Mouse (Mus musculus) ES-E14 (cell line): ENCODE measurements at regions not wholly inside any gene's neighbourhood (a gene's known extent, or its start where the extent isn't known, plus 50 kb on each side); places are given as distances from the start of the nearest gene placed in this dataset.

Experiments
- DNase-seq: peaks from one replicate; pipeline ENCODE4 v3.0.0-alpha.2; 2013; ENCODE audit warnings: low read depth, low spot score
- H3K27ac ChIP-seq: 2 replicates; pipeline ENCODE4 v1.5.1; 2012; ENCODE audit warnings: low read depth, mild to moderate bottlenecking, low read length, moderate library complexity, mixed read lengths; ENCODE audit not compliant: poor library complexity, insufficient read depth, severe bottlenecking
- H3K36me3 ChIP-seq: 2 replicates; pipeline ENCODE4 v1.6.1; 2012; ENCODE audit warnings: mild to moderate bottlenecking, low read length, moderate library complexity, mixed read lengths; ENCODE audit not compliant: control insufficient read depth, poor library complexity, insufficient read depth, severe bottlenecking
- H3K4me1 ChIP-seq, 2 experiments: fragments of 150-350 bp in 1 of 2; sonication (generic) in 1 of 2; 2 replicates each; pipeline ENCODE4 v1.6.1; 2012; ENCODE audit warnings: low read length in 2 of 2, mild to moderate bottlenecking in 1 of 2, mixed read lengths in 1 of 2; ENCODE audit not compliant: control insufficient read depth in 2 of 2, insufficient read depth in 2 of 2, poor library complexity in 1 of 2
- H3K4me3 ChIP-seq, 2 experiments: fragments of 150-350 bp in 1 of 2; sonication (generic) in 1 of 2; 2 replicates each; pipeline ENCODE4 v1.5.1; 2012; ENCODE audit warnings: low read length in 2 of 2, low read depth in 1 of 2, mild to moderate bottlenecking in 1 of 2, mixed read lengths in 1 of 2; ENCODE audit not compliant: insufficient read depth in 1 of 2, poor library complexity in 1 of 2, severe bottlenecking in 1 of 2
- H3K9ac ChIP-seq: 2 replicates; pipeline ENCODE4 v1.6.1; 2012; ENCODE audit warnings: low read depth, mild to moderate bottlenecking, low read length, mixed read lengths; ENCODE audit not compliant: poor library complexity, insufficient read depth, severe bottlenecking
- H3K9me3 ChIP-seq: fragments of 150-350 bp; sonication (generic); 2 replicates; pipeline ENCODE4 v1.6.1; 2012; ENCODE audit warnings: low read depth, mild to moderate bottlenecking, low read length; ENCODE audit not compliant: control insufficient read depth, insufficient read depth
- CHD2 ChIP-seq: IDR thresholded peaks from 2 replicates; pipeline ENCODE4 v1.6.1; 2014; ENCODE audit warnings: mild to moderate bottlenecking, low read depth, low read length, inconsistent platforms
- HCFC1 ChIP-seq: IDR thresholded peaks from 2 replicates; pipeline ENCODE4 v1.6.1; 2012; ENCODE audit warnings: low read length, inconsistent platforms, borderline replicate concordance; ENCODE audit not compliant: insufficient read depth
- MAFK ChIP-seq: IDR thresholded peaks from 2 replicates; pipeline ENCODE4 v1.6.1; 2014; ENCODE audit warnings: mild to moderate bottlenecking, low read depth, low read length, inconsistent platforms; ENCODE audit not compliant: insufficient read depth
- ZC3H11A ChIP-seq: IDR thresholded peaks from 2 replicates; pipeline ENCODE4 v1.6.1; 2012; ENCODE audit warnings: low read depth, mild to moderate bottlenecking, inconsistent platforms, low read length, borderline replicate concordance
- ZNF384 ChIP-seq: IDR thresholded peaks from 2 replicates; pipeline ENCODE4 v1.6.1; 2012; ENCODE audit warnings: low read depth, low read length, inconsistent platforms
- in situ Hi-C, 2 experiments: fragments of 600-800 bp; cut with MboI; formaldehyde crosslinking; loops; one replicate each; pipeline ENCODE4 v1.15.1; 2025; ENCODE audit warnings: low sequenced_read_pairs in 2 of 2, inconsistent platforms in 1 of 2; ENCODE audit not compliant: unreplicated experiment in 2 of 2

DNA sequence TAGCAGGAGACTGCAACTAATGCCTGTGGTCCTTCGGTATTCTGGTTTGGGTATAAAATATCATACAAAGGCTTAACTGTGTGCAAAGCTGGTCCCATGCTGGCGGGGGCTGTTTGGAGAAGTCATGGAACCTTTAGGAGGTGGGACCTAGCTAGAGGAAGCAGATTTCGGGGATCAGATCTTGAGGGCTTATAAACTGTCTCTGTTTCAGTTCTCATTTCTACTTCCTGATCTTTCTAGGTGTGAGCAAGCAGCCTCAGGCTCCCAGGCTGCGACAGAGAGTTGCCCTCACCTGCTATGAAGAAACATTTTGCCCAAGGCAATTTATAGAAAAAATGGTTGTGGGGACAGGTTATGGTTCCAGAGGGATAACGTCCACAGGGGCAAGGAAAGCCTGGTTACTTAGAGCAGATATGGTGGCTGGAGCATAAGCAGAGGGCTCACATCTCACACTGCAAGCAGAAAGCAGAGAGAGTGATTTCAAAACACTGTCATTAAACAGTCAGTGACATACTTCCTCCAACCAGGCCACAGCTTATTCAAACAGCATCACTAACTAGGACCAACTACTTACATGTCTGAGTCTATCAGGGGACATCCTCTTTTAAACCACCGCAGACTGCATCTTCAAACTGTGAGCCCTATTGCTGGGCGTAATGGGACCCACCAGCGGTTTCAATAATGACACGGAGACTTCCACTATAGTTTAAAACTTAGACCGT lies 188.1 kb downstream of the 1500009L16Rik start:
- Histone ChIP-seq H3K9ac (no peak overlapping the region), H3K36me3 (no peaks in the 10 kb centered on the region), H3K27ac (no peak overlapping the region), H3K4me1 (no peaks in the 10 kb centered on the region), H3K9me3 (no peaks in the 10 kb centered on the region), H3K4me3 (no peak overlapping the region)
- TF ChIP-seq HCFC1 (no peak), ZC3H11A (no peak), MAFK (no peak), CHD2 (no peak), ZNF384 (no peak)
- no peak for DNase-seq
- in situ Hi-C loops, result no loop called here

DNA sequence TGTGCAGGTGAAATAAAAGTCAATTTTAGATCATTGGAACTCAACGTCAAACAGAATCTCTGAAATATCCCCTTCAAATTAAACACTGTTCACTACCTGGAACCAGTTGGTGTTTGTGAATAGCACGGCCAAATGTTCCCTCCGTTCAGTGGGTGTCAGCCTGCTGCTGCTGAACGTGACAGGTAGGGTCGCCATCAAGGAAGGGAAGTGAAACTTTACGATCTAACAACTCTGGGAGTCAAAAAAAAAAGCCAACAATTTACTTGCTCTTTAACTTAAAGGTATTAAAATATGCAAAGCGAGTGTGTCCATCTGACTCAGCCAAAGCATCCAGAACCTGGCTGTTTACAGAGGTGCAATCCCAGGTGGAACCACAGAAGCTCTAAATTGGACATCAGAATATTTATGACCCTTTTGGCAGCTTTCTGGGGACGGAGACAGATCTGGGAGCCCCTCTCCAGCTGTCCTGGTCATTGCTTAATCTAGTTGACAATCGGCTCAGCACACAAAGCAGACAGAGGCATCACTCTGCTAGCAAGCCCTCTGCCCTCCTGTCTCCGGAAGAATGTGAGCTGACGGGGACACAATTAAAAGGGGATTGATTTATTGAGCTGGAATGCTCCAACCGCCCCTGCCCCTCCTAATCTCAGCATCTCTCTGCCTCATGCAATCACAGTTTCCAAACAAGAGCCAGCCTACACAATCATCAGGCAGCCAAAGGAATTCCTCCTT lies 191.9 kb downstream of the 1500009L16Rik start:
- Histone ChIP-seq H3K36me3 (no peaks in the 10 kb centered on the region), H3K27ac (no peak overlapping the region), H3K4me1 (no peaks in the 10 kb centered on the region), H3K9me3 (no peaks in the 10 kb centered on the region), H3K4me3 (no peak overlapping the region), H3K9ac (no peak overlapping the region)
- no peak for DNase-seq
- in situ Hi-C loops, result no loop called here
- TF ChIP-seq HCFC1 (no peak), CHD2 (no peak), ZC3H11A (no peak), ZNF384 (no peak), MAFK (no peak)

DNA sequence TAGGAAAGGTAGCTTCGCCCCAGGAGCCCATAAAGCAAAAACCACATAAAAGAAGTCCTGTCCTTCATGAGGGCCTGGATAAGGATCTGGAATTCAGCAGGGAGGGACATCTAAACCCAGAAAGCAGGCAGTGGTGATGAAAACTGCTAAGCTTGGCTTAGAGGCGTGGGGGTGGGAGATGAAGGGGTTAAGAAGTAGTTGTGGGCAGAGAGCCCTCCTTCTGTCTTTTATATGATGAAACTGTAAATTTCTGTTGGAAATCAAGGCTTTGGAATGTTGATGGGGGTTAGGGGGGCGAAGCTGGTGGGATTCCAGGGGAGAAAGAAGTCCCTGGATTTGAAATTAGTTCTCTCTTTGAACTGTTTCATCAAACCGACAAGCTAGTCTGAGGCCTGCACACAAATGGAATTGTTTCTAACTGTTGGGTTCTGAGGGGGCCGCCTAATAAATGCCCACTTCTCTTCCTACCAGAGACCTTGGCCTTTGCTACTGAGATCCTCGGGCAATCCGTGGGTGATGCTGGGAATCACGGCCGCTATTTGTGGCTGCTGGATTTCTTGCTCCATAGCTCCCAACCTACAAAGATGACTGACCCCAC lies 192.6 kb downstream of the 1500009L16Rik start:
- H3K4me1 ChIP-seq, result no peaks in the 10 kb centered on the region
- DNase-seq, result no peak
- H3K27ac ChIP-seq, result no peak overlapping the region
- H3K9me3 ChIP-seq, result no peaks in the 10 kb centered on the region
- no peaks in the 10 kb centered on the region for H3K36me3 ChIP-seq
- no peak overlapping the region for H3K9ac ChIP-seq
- no peak overlapping the region for H3K4me3 ChIP-seq
- no peak for TF ChIP-seq ZC3H11A
- TF ChIP-seq HCFC1, result no peak
- TF ChIP-seq CHD2, result no peak
- no peak for TF ChIP-seq ZNF384
- no peak for TF ChIP-seq MAFK
- in situ Hi-C loops, result no loop called here

DNA sequence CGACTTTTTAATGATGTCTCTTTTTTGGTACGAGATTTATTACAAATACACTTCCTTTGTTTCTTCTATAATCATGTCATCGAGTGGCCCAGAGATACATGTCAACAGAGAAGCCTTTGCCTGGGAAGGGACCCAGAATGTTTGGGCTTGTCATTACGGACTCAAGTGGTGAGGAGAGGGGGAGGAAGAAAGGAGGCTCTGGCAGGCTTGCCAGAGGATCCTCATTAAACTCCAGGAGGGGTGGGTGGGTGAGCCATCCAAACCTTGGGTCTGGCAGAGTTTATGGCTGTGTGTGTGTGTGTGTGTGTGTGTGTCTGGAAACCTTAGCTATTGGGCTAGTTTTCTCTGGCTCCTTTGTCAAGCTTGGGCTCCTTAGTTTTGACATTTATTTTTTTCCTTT lies 204.3 kb downstream of the 1500009L16Rik start:
- in situ Hi-C loops, result no loop called here
- no peak overlapping the region for H3K4me3 ChIP-seq
- no peak for DNase-seq
- no peaks in the 10 kb centered on the region for H3K4me1 ChIP-seq
- H3K9me3 ChIP-seq, result no peaks in the 10 kb centered on the region
- H3K9ac ChIP-seq, result no peak overlapping the region
- no peak overlapping the region for H3K27ac ChIP-seq
- TF ChIP-seq CHD2, result no peak
- TF ChIP-seq ZNF384, result no peak
- TF ChIP-seq MAFK, result no peak
- no peak for TF ChIP-seq HCFC1
- TF ChIP-seq ZC3H11A, result no peak
- H3K36me3 ChIP-seq, result no peaks in the 10 kb centered on the region
